Mouse (Mus musculus) urinary bladder, adult 18-20 months (tissue): Measurements from ENCODE around the gene 1700024B05Rik.
"Not testable (repeated sequence)": the region's sequence is repeated elsewhere in the genome, so short reads cannot be mapped to it uniquely, and the experiment has no call there.

Experiments
- DNase-seq, 2 experiments: peaks; one replicate each; pipeline ENCODE4 v3.0.0; 2022; ENCODE audit warnings: low spot score in 2 of 2, mixed read lengths in 2 of 2

The 1700024B05Rik gene

GRCm38 (mm10) chr14:41943695-41944094 lies at the start of gene 1700024B05Rik:
Gene 1700024B05Rik (plus strand): TSS chr14:41943995.
- not testable (repeated sequence) for DNase-seq

GRCm38 (mm10) chr14:41907190-41907589 lies 36.6 kb upstream of the 1700024B05Rik start, which contains the start of gene Gm7980:
Gene Gm7980 (minus strand): TSS chr14:41907290.
- DNase-seq, result not testable (repeated sequence)

- not testable (repeated sequence) for DNase-seq
These were observed 19.1 kb upstream of the 1700024B05Rik start, which contains the start of gene 1700049E17Rik1 for GRCm38 (mm10) chr14:41924649-41925048. Gene 1700049E17Rik1 (plus strand): TSS chr14:41924949.

- DNase-seq, result not testable (repeated sequence)
These were observed 20.3 kb downstream of the 1700024B05Rik start for GRCm38 (mm10) chr14:41964095-41964494.

GRCm38 (mm10) chr14:41967827-41968226 lies 24.0 kb downstream of the 1700024B05Rik start, which contains the start of gene Gm6401:
Gene Gm6401 (minus strand): TSS chr14:41967927.
- not testable (repeated sequence) for DNase-seq

- not testable (repeated sequence) for DNase-seq
These were observed 24.8 kb downstream of the 1700024B05Rik start for GRCm38 (mm10) chr14:41968596-41968995.

- not testable (repeated sequence) for DNase-seq
These were observed 39.4 kb downstream of the 1700024B05Rik start, which contains the start of gene Gm3543 for GRCm38 (mm10) chr14:41983225-41983624. Gene Gm3543 (minus strand): TSS chr14:41983325.
